Mouse (Mus musculus): ENCODE results near the gene Dab1.

DNA sequence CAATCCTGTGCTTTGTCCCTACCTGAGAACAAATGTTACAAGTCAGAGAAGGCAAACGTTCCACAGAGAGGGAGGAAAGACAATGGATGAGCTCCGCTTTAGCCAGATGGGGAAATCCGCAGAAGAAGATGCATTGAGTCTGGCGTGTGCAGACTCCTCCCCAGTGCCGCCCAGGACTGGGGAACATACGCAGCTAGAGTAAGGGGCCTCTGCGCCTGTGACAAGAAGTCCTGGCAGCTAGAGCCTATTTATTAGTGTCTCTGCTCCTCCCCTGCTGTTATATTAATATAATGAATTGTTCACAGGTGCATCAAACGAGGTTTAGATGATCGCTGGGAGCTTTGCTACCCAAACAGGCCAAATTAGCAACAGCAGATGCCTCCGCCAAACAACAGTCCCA, 718.1 kb downstream of the Dab1 start:
- TF ChIP-seq CTCF (IDR thresholded peaks at IDR 0.05; ENCODE audit: control insufficient read depth, insufficient read depth, insufficient read length) (no peak), CEBPB (IDR thresholded peaks at IDR 0.05; ENCODE audit: low read depth) (no peak), MYOD1 (IDR thresholded peaks at IDR 0.05; ENCODE audit: control insufficient read depth, insufficient read length, low read depth) (no peak), USF1 (IDR thresholded peaks at IDR 0.05; ENCODE audit: low read depth) (no peak), MAX (IDR thresholded peaks at IDR 0.05) (no peak), FOSL1 (IDR thresholded peaks at IDR 0.05; ENCODE audit: insufficient read depth, low read length, poor library complexity, severe bottlenecking) (no peak), MYOG (IDR thresholded peaks at IDR 0.05; ENCODE audit: control insufficient read depth, extremely low read depth, insufficient read length) (no peak)
